Mouse (Mus musculus): ENCODE measurements at regions not wholly inside any gene's neighbourhood (a gene's known extent, or its start where the extent isn't known, plus 50 kb on each side); places are given as distances from the start of the nearest gene placed in this dataset.

GRCm38 (mm10) chr6:39283761-39284415 is 77.3 kb upstream of the Kdm7a start:
- Histone ChIP-seq H3K4me2 (no peak overlapping the region), H3K4me1 (peaks cover 6% of the 10 kb centered on the region), H3K9me3 (no peaks in the 10 kb centered on the region), H3K4me3 (replicated peaks) (no peak overlapping the region), H3K36me3 (no peaks in the 10 kb centered on the region), H3K9ac (no peak overlapping the region), H3K27ac (no peak overlapping the region), H3K27me3 (replicated peaks) (no peaks in the 10 kb centered on the region)
- no peak for ATAC-seq (ENCODE audit: insufficient read depth, low FRiP score, low read depth)
- 63% methylated on average over 9 of the region's 9 CpGs for WGBS

- Histone ChIP-seq H3K9ac (no peak overlapping the region), H3K36me3 (no peaks in the 10 kb centered on the region), H3K9me3 (no peaks in the 10 kb centered on the region), H3K4me2 (no peak overlapping the region), H3K27ac (no peak overlapping the region), H3K4me1 (no peaks in the 10 kb centered on the region), H3K4me3 (replicated peaks) (no peak overlapping the region), H3K27me3 (replicated peaks) (no peaks in the 10 kb centered on the region)
- 80% methylated on average over 6 of the region's 6 CpGs for WGBS
- no peak for ATAC-seq (ENCODE audit: insufficient read depth, low FRiP score, low read depth)
Observed at GRCm38 (mm10) chr6:39278317-39278716, 71.7 kb upstream of the Kdm7a start.

GRCm38 (mm10) chr6:39274774-39275502 is 68.3 kb upstream of the Kdm7a start:
- H3K4me2 ChIP-seq = no peak overlapping the region
- no peak for ATAC-seq (ENCODE audit: insufficient read depth, low FRiP score, low read depth)
- H3K4me3 ChIP-seq (replicated peaks) = no peak overlapping the region
- H3K4me1 ChIP-seq = no peaks in the 10 kb centered on the region
- H3K27ac ChIP-seq = no peak overlapping the region
- WGBS = 77% methylated on average over 12 of the region's 12 CpGs
- no peak overlapping the region for H3K9ac ChIP-seq
- no peaks in the 10 kb centered on the region for H3K36me3 ChIP-seq
- no peaks in the 10 kb centered on the region for H3K9me3 ChIP-seq
- no peaks in the 10 kb centered on the region for H3K27me3 ChIP-seq (replicated peaks)

- Histone ChIP-seq H3K4me2 (no peak overlapping the region), H3K9ac (no peak overlapping the region), H3K27me3 (replicated peaks) (no peaks in the 10 kb centered on the region), H3K9me3 (no peaks in the 10 kb centered on the region), H3K27ac (no peak overlapping the region), H3K4me3 (replicated peaks) (no peak overlapping the region), H3K36me3 (no peaks in the 10 kb centered on the region), H3K4me1 (no peaks in the 10 kb centered on the region)
- ATAC-seq (ENCODE audit: insufficient read depth, low FRiP score, low read depth) = no peak
- 93% methylated on average over 1 of the region's 1 CpGs for WGBS
Observed at GRCm38 (mm10) chr6:39273427-39273826, 66.8 kb upstream of the Kdm7a start.

- no peak overlapping the region for H3K27ac ChIP-seq
- no peak overlapping the region for H3K9ac ChIP-seq
- no peak for ATAC-seq (ENCODE audit: insufficient read depth, low FRiP score, low read depth)
- no peak overlapping the region for H3K4me2 ChIP-seq
- no peak overlapping the region for H3K4me3 ChIP-seq (replicated peaks)
- H3K36me3 ChIP-seq = no peaks in the 10 kb centered on the region
- 81% methylated on average over 1 of the region's 1 CpGs for WGBS
- no peaks in the 10 kb centered on the region for H3K27me3 ChIP-seq (replicated peaks)
- H3K9me3 ChIP-seq = no peaks in the 10 kb centered on the region
- no peaks in the 10 kb centered on the region for H3K4me1 ChIP-seq
Observed at GRCm38 (mm10) chr6:39270457-39270856, 63.9 kb upstream of the Kdm7a start.

GRCm38 (mm10) chr6:39269706-39270105 is 63.1 kb upstream of the Kdm7a start:
- no peak overlapping the region for H3K4me3 ChIP-seq (replicated peaks)
- H3K27me3 ChIP-seq (replicated peaks) = no peaks in the 10 kb centered on the region
- 0 out of 2 replicates have a peak, but pooled peaks cover 4% of the 10 kb centered on the region for H3K4me1 ChIP-seq
- H3K36me3 ChIP-seq = no peaks in the 10 kb centered on the region
- no peak overlapping the region for H3K4me2 ChIP-seq
- H3K9ac ChIP-seq = no peak overlapping the region
- 64% methylated on average over 5 of the region's 5 CpGs for WGBS
- H3K27ac ChIP-seq = peak overlapping the region; percentile 77
- no peak for ATAC-seq (ENCODE audit: insufficient read depth, low FRiP score, low read depth)
- H3K9me3 ChIP-seq = no peaks in the 10 kb centered on the region

GRCm38 (mm10) chr6:39268647-39269428 is 62.2 kb upstream of the Kdm7a start:
- ATAC-seq (ENCODE audit: insufficient read depth, low FRiP score, low read depth) = no peak
- Histone ChIP-seq H3K36me3 (no peaks in the 10 kb centered on the region), H3K27ac (peak overlapping the region; percentile 77), H3K4me1 (peaks cover 10% of the 10 kb centered on the region; the same call in 1 of the 2 replicates), H3K9me3 (no peaks in the 10 kb centered on the region), H3K4me2 (no peak overlapping the region), H3K9ac (no peak overlapping the region), H3K4me3 (replicated peaks) (no peak overlapping the region), H3K27me3 (replicated peaks) (no peaks in the 10 kb centered on the region)
- WGBS = 14% methylated on average over 8 of the region's 8 CpGs

GRCm38 (mm10) chr6:39264722-39265121 is 58.1 kb upstream of the Kdm7a start:
- peak overlapping the region; percentile 72; the same call in 1 of the 2 replicates for H3K27ac ChIP-seq
- H3K4me1 ChIP-seq = peaks cover 10% of the 10 kb centered on the region; the same call in 1 of the 2 replicates
- H3K36me3 ChIP-seq = no peaks in the 10 kb centered on the region
- H3K9me3 ChIP-seq = no peaks in the 10 kb centered on the region
- no peak overlapping the region for H3K4me2 ChIP-seq
- no peaks in the 10 kb centered on the region for H3K27me3 ChIP-seq (replicated peaks)
- ATAC-seq (ENCODE audit: insufficient read depth, low FRiP score, low read depth) = peak; percentile 49
- H3K9ac ChIP-seq = no peak overlapping the region
- 32% methylated on average over 4 of the region's 4 CpGs for WGBS
- H3K4me3 ChIP-seq (replicated peaks) = no peak overlapping the region

GRCm38 (mm10) chr6:39263615-39264014 is 57.0 kb upstream of the Kdm7a start:
- Histone ChIP-seq H3K27me3 (replicated peaks) (no peaks in the 10 kb centered on the region), H3K4me2 (no peak overlapping the region), H3K9me3 (no peaks in the 10 kb centered on the region), H3K27ac (no peak overlapping the region), H3K36me3 (no peaks in the 10 kb centered on the region), H3K9ac (no peak overlapping the region), H3K4me3 (replicated peaks) (no peak overlapping the region), H3K4me1 (peaks cover 10% of the 10 kb centered on the region; the same call in 1 of the 2 replicates)
- WGBS = 68% methylated on average over 8 of the region's 8 CpGs
- no peak for ATAC-seq (ENCODE audit: insufficient read depth, low FRiP score, low read depth)

GRCm38 (mm10) chr6:39261951-39262350 is 55.4 kb upstream of the Kdm7a start:
- no peak for ATAC-seq (ENCODE audit: insufficient read depth, low FRiP score, low read depth)

GRCm38 (mm10) chr6:39260480-39260879 is 53.9 kb upstream of the Kdm7a start:
- no peaks in the 10 kb centered on the region for H3K36me3 ChIP-seq
- H3K9me3 ChIP-seq = no peaks in the 10 kb centered on the region
- no peak overlapping the region for H3K9ac ChIP-seq
- no peak overlapping the region for H3K4me2 ChIP-seq
- no peak overlapping the region for H3K27ac ChIP-seq
- H3K4me1 ChIP-seq = peaks cover 13% of the 10 kb centered on the region; the same call in 1 of the 2 replicates
- WGBS = 90% methylated on average over 4 of the region's 4 CpGs
- no peak overlapping the region for H3K4me3 ChIP-seq (replicated peaks)
- no peaks in the 10 kb centered on the region for H3K27me3 ChIP-seq (replicated peaks)
- ATAC-seq (ENCODE audit: insufficient read depth, low FRiP score, low read depth) = no peak

More at GRCm38 (mm10) chr6:39261951-39262350, 55.4 kb upstream of the Kdm7a start:
- no peak overlapping the region for H3K4me2 ChIP-seq
- WGBS = 63% methylated on average over 8 of the region's 8 CpGs
- H3K27ac ChIP-seq = no peak overlapping the region
- no peaks in the 10 kb centered on the region for H3K9me3 ChIP-seq
- H3K4me3 ChIP-seq (replicated peaks) = no peak overlapping the region
- peaks cover 13% of the 10 kb centered on the region; the same call in 1 of the 2 replicates for H3K4me1 ChIP-seq
- H3K36me3 ChIP-seq = no peaks in the 10 kb centered on the region
- no peak overlapping the region for H3K9ac ChIP-seq
- H3K27me3 ChIP-seq (replicated peaks) = no peaks in the 10 kb centered on the region

- WGBS = 85% methylated on average over 1 of the region's 1 CpGs
- ATAC-seq (ENCODE audit: insufficient read depth, low FRiP score, low read depth) = no peak
Observed at GRCm38 (mm10) chr6:39259129-39259528, 52.5 kb upstream of the Kdm7a start.

More at GRCm38 (mm10) chr6:39259129-39259528, 52.5 kb upstream of the Kdm7a start:
- Histone ChIP-seq H3K4me1 (0 out of 2 replicates have a peak, but pooled peaks cover 4% of the 10 kb centered on the region), H3K4me3 (replicated peaks) (no peak overlapping the region), H3K27me3 (replicated peaks) (no peaks in the 10 kb centered on the region), H3K36me3 (no peaks in the 10 kb centered on the region), H3K27ac (no peak overlapping the region), H3K4me2 (no peak overlapping the region), H3K9me3 (no peaks in the 10 kb centered on the region), H3K9ac (no peak overlapping the region)

Measured in stomach, embryonic 15.5 days (tissue).